Mouse (Mus musculus) layer of hippocampus, adult 9-11 months (tissue): ENCODE results near the gene Papola.
"Not testable (repeated sequence)": the region's sequence is repeated elsewhere in the genome, so short reads cannot be mapped to it uniquely, and the experiment has no call there.

Experiments used
- DNase-seq: peaks from one replicate; pipeline ENCODE4 v3.0.0; 2022

Papola gene

DNA sequence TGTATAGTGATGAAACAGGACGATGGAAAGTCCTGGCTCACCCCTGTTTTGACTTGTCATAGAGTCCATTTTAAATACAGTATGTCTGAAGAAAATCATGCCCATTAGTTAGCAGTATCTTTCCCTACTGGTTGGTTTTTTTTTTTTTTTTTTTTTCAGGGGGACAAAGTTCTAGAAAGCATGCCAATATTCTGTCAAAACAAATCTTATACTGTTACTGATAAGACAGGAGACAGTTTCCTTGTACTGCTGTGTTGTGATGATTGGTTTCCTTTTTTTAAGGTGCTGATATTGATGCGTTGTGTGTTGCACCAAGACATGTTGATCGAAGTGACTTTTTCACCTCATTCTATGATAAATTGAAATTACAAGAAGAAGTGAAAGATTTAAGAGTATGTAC lies 21.7 kb downstream of the Papola start:
- no peak for DNase-seq

DNA sequence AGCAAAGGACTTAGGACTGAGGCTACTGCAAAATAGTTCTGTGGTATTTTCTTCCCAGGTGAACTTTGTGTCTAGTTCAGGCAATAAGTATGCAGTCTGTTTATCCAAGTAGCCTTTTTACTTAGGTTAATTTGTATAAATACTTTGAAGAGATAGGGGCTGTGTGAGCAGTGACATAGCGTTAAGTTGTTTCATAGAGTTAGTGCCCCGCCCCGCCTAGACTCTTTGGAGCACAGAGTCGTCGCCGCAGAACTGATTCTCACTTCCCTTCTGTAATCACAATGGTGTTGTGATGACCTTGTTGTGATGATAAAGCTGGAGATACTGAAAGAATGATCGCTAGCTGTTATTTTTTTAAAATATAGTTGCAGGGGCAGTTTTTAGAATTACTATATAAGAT lies 22.9 kb downstream of the Papola start:
- DNase-seq = no peak

GRCm38 (mm10) chr12:105808945-105809344 lies 24.5 kb downstream of the Papola start:
- no peak for DNase-seq

DNA sequence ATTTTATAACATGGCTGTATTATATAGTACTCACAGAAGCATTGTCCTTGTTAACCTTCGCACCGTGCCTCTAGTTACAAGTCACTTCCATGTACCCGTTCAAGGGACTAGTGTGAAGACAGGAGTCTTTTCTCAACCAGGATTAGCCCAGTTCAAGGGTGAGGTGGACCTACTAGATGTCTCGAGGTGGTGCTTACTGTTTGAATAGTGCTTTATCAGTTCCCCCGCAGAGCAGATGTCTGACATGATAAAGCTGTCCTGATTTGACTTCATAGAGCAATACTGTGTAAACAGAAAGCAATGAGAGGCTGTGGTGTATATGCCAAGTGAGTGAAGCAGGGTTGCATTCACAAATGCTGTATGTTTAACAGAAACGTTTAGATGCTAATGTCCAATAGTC lies 26.1 kb downstream of the Papola start:
- DNase-seq = no peak

GRCm38 (mm10) chr12:105813957-105814356 lies 29.5 kb downstream of the Papola start:
- no peak for DNase-seq

- no peak for DNase-seq
Observed at GRCm38 (mm10) chr12:105823472-105823871, 39.0 kb downstream of the Papola start.

DNA sequence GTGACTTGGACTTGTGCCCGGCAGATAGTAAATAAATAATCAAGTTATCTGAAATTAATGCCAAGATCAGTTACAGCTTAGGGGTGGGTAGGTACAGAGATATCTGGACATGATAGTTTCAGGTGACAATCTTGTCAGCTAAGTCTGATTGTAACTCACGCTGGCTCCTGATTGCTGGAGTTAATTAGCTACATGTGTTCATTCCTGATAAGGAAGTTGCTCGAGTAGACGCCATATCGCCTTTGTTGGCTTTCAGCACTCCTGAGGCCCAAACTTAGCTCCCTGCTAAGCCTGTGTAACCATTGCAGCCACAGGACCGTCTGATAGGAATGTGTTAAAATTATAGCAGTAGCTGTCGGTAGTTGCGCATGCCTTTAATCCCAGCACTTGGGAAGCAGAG lies 40.2 kb downstream of the Papola start:
- DNase-seq = no peak

- no peak for DNase-seq
Observed at GRCm38 (mm10) chr12:105825266-105825665, 40.8 kb downstream of the Papola start.

DNA sequence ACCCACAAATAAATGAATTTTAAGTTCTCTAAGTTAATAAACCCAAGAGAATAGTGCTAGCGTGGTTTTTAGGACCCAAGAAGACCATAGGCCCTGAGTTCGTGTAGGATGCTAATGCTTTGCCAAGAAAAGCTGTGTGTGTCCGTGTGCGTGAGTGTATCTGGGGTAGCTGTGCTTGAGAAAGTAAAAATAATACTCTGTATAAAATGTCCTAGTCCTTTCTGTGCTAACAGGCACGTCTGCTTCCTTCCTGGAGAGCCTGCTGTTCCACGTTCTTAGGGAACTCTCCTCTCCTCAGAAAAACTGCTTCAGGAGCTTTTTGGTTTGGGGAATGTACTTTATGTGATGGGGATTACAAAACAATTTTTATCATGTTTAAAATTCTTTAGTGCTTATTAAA lies 48.0 kb downstream of the Papola start:
- DNase-seq = peak; percentile 48

DNA sequence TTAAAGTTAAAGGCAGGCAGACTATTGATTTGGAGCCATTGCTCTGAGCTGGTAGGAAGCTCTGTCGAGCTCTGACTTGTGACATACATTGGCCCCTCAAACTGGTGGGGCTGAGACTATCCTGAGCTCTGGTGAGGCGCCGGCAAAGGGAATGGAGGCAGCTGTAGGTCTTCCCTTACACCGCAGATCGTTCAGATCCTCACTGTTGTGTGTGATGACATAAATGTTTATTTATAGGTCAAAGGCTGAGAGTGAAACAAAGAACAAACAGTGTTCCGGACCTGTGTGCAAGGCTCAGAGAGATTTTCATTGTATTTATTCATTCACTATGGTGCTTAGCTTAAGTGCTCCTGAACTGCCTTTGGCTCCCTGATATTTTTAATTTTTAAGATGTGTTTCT lies 50.4 kb downstream of the Papola start:
- no peak for DNase-seq

DNA sequence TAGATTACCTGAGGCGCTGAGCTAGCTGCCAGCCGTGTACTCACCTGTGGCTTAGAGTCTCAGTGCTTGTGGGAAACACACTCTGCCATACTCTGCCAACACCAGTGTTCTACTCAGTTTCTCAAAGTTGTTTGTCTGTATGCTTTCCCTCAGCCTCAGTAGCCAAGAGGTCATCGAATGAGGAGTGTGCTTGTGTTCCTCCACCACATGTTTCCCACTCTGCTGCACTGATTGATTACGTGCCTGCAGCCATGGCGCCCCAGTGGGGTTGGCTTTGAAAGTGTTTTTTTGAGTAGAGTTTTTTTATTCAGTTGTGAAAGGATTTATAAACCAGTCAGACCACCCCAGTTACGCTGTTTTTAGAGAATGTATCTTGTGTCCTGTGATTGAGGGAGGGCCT lies 51.1 kb downstream of the Papola start:
- DNase-seq = no peak

DNA sequence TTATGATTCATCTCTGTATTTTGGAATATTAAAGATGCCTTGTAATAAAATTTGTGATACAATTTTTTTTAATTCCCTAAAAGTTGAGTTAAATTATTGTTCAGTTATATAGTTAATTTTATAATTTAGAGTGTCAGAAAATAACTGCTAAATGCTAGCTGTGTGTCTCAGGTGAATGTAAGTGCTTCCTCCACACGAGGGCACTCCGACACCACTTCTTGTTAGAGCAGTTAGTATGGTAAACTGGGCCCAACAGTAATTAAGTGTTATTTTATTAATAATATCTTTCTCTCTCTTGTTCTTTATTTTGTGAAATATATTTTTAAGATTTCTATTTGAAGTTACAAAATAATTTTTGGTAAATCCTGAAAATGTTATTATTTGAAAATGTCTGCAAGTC lies 51.7 kb downstream of the Papola start:
- DNase-seq = peak; percentile 51

GRCm38 (mm10) chr12:105839096-105839495 lies 54.6 kb downstream of the Papola start:
- DNase-seq = no peak

DNA sequence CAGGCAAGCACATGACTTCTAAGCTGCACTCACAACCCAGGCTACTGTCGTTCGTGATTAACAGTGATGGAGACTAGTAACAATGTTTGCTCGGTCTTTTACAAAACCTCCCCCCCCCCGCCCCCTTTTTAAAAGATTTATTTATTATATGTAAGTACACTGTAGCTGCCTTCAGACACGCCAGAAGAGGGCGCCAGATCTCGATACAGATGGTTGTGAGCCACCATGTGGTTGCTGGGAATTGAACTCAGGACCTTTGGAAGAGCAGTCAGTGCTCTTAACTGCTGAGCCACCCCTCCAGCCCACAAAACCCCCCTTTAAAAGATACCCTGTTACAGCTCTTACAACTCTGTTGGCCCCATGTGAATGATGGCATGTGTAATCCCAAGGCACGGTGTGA lies 56.1 kb downstream of the Papola start:
- DNase-seq = not testable (repeated sequence)

GRCm38 (mm10) chr12:105843243-105844005 lies 58.9 kb downstream of the Papola start:
- DNase-seq = no peak

- DNase-seq = no peak
Observed at GRCm38 (mm10) chr12:105844406-105844805, 59.9 kb downstream of the Papola start.

DNA sequence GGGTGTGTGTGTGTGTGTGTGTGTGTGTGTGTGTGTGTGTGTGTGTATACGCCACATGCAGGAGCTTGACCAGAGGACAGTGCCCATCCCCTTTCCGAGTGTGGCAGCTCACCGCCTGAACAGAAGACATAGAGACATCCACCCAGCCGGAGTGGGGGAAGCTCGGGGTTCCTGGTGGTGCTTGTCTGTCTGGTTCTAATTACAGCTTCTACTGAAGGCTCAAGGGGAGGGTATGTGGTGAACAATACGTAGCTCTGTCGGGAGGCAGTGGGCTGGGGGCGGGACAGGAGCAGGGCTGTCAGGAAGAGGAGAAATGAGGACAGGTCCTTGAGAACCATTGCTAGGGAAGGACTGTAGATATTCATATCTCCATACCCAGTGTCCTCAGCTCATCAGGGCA lies 64.6 kb downstream of the Papola start:
- DNase-seq = no peak

DNA sequence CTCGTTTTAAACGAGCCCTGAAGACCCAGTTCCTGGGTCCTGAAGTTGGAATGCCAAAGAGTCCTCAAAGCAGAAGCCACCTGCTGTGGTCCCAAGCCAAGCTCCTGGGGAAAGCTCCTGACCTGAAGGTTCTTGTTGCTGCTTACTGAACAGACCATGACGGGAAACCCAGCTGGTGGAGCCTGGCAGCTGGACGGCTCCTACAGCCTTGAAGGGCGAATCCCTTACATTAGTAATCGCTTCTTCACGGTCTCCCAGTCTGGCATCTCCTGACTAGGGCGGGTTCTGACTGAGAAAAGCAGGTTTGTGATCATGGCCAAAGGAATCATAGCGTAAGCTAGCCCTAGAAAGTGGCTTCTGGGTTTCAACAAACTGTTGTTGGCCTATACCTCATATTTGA lies 66.2 kb downstream of the Papola start:
- no peak for DNase-seq

DNA sequence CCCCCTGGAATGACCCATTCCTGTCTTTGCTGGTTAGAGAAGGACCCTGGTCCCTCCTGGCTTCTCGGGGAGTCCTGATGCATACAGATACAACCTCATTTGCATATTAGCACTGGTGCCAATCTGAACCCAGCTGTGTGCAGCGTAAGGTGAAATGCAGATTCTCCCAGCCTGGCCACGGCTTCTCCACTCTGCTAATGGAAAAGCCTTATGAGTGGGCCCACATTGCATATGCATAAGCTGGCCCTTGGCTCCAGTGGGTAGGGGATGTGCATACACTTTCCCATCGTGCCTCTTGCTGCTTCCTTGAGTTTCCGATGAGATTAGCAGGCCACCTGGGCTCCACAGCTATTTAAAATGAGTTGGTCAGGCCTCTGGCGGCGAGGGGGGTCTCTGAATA lies 68.3 kb downstream of the Papola start:
- DNase-seq = no peak

- DNase-seq = peak; percentile 48
Observed at GRCm38 (mm10) chr12:105854639-105855038, 70.1 kb downstream of the Papola start.

GRCm38 (mm10) chr12:105857902-105858640 lies 73.6 kb downstream of the Papola start:
- no peak for DNase-seq

- no peak for DNase-seq
Observed at GRCm38 (mm10) chr12:105862072-105862471, 77.6 kb downstream of the Papola start.

DNA sequence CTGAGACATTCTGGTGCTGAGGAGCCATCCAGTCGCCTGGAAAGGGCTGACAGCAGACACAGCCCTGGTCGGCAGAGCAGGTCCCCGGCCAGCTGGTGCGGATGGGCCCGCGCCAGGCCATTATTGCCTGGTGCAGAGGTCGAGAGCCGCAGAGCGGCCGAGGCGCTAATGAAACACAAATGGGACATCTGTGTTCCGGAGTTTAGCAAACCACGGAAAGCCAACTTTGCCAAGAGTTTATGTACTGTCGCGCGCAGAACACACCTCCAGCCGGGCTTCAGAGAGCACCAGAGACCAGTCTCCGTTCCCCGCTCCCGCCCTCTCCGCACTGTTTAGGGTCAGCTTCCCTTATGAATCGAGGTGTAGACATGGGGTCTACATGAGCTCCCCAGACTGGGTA lies 78.1 kb downstream of the Papola start:
- DNase-seq = no peak

- no peak for DNase-seq
Observed at GRCm38 (mm10) chr12:105863436-105863835, 78.9 kb downstream of the Papola start.

DNA sequence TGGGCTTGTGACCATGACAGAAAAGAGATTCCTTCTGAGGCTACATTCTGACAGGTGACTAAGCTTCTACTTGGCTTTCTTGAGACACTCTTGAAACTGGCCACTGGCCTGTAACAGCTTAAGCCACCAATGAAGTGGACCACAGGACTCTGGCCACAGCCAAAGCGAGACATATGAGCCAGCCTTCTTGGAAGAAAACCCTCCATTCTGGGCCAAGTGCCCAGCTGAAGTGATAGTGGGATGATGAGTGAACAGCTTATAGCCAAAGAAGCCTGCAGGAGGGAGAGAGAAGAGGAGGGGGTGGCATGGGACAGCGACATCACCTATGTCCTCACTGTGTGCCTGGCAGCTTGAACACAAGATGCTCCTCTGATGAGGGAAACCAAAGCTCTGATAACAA lies 83.2 kb downstream of the Papola start:
- DNase-seq = no peak
